Mouse (Mus musculus) lung, postnatal 0 days (tissue): ENCODE data around the gene Atp13a2.

Experiments
- CTCF ChIP-seq: IDR thresholded peaks from 2 replicates; pipeline ENCODE4 v1.5.1; 2016; ENCODE audit warnings: antibody characterized with exemption, mild to moderate bottlenecking
- EP300 ChIP-seq: IDR thresholded peaks from 2 replicates; pipeline ENCODE4 v1.6.1; 2016; ENCODE audit warnings: antibody characterized with exemption, mild to moderate bottlenecking, control low read depth

DNA sequence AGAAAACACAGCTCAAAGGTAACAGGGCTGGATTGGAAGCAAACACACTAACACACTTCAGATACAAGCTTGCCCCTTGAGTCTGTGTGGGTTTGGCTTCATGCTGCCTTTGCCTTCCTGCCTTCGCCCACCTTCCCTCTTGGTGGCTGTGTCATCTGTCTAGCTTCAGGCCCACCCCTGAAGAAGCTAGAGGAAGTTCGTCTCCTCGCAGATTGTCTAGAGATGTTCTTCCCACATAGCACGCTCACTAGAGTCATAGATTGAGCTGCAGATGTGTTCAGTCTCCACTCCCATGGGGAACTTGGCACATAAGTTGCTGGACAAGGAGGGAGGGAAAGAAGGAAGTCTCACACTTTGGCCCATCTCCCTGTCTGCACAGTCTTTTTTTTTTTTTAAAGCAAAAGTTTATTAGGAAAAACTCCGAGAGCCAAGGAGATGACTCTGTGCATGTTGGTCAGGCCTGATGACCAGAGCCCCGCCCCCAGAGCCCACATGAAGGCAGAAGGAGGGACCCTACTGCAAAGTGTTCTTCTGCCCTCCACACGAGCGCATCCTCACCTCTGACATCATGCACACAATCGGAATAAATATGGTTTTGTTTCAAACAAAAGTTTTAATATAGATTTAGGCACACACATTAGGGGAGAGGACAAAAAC is 22.6 kb upstream of the Atp13a2 start:
- TF ChIP-seq CTCF: no peak
- no peak for TF ChIP-seq EP300
